Mouse (Mus musculus) heart, postnatal 36 days (tissue): Measurements from ENCODE around the gene Srrm2. TPM values are rescaled to one million over a fixed set of nuclear protein-coding genes. Genes with fewer than 3 reads are reported as not detected.
A peak's percentile ranks its signal among the peaks of the same experiment; 100 is the strongest.

Experiments
- DNase-seq, 2 experiments: peaks; one replicate each; pipeline ENCODE4 v3.0.0; 2021 to 2022
- intact Hi-C: fragments of 180-260 bp; cut with DNase I; formaldehyde crosslinking; loops from one replicate; pipeline ENCODE4 v1.15.1; 2025
- total RNA-seq, 2 experiments: library from RNA; stranded (reverse); gene quantifications; 2 replicates each; pipeline ENCODE4 v1.2.3; 2021

Gene Srrm2
- total RNA-seq, 2 experiments from 2014 or later = 154 to 159 TPM

GRCm38 (mm10) chr17:23801627-23802026 is 11.3 kb downstream of the Srrm2 start:
- intact Hi-C loops = no loop called here

GRCm38 (mm10) chr17:23802746-23803365 is 12.5 kb downstream of the Srrm2 start:
- intact Hi-C loops = no loop called here
- peak; percentile 94 to 95 for DNase-seq

More at GRCm38 (mm10) chr17:23801627-23802026, 11.3 kb downstream of the Srrm2 start:
- DNase-seq = no peak

- peak in 1 of 2 experiments; percentile 69 for DNase-seq
These were observed 13.2 kb downstream of the Srrm2 start for GRCm38 (mm10) chr17:23803366-23804041.

GRCm38 (mm10) chr17:23804426-23805085 is 14.2 kb downstream of the Srrm2 start:
- intact Hi-C loops = loop anchor here (1.0 to 5.0 kb wide), 2 partner anchors 25 to 52 kb away; partner anchors contain the start of gene Elob

More at GRCm38 (mm10) chr17:23803366-23804041, 13.2 kb downstream of the Srrm2 start:
- intact Hi-C loops = loop anchor here (1.0 kb wide), 1 partner anchor 26 kb away; the partner anchor contains the start of gene Elob

GRCm38 (mm10) chr17:23806867-23807266 is 16.5 kb downstream of the Srrm2 start:
- DNase-seq = peak in 1 of 2 experiments; percentile 41
- intact Hi-C loops = loop anchor here (2.0 to 5.0 kb wide), 2 partner anchors 16 to 55 kb away; no protein-coding TSS in a partner anchor

More at GRCm38 (mm10) chr17:23804426-23805085, 14.2 kb downstream of the Srrm2 start:
- DNase-seq = no peak

- intact Hi-C loops = loop anchor here (2.0 to 5.0 kb wide), 2 partner anchors 15 to 56 kb away; no protein-coding TSS in a partner anchor
- no peak for DNase-seq
These were observed 17.6 kb downstream of the Srrm2 start for GRCm38 (mm10) chr17:23807918-23808317.

GRCm38 (mm10) chr17:23815641-23816040 is 25.3 kb downstream of the Srrm2 start:
- intact Hi-C loops = no loop called here
- DNase-seq = no peak

- intact Hi-C loops = no loop called here
- DNase-seq = no peak
These were observed 28.2 kb downstream of the Srrm2 start for GRCm38 (mm10) chr17:23818579-23818978.

GRCm38 (mm10) chr17:23819235-23819634 is 28.9 kb downstream of the Srrm2 start:
- intact Hi-C loops = no loop called here
- no peak for DNase-seq

GRCm38 (mm10) chr17:23820731-23821130 is 30.4 kb downstream of the Srrm2 start:
- no peak for DNase-seq
- intact Hi-C loops = no loop called here

GRCm38 (mm10) chr17:23822094-23822493 is 31.8 kb downstream of the Srrm2 start:
- intact Hi-C loops = loop anchor here (2.0 kb wide), 1 partner anchor 15 kb away; no protein-coding TSS in a partner anchor
- DNase-seq = no peak

GRCm38 (mm10) chr17:23823018-23823417 is 32.7 kb downstream of the Srrm2 start:
- intact Hi-C loops = loop anchor here (2.0 kb wide), 1 partner anchor 16 kb away; no protein-coding TSS in a partner anchor
- DNase-seq = no peak

GRCm38 (mm10) chr17:23823614-23824013 is 33.3 kb downstream of the Srrm2 start:
- no peak for DNase-seq
- intact Hi-C loops = loop anchor here (2.0 kb wide), 1 partner anchor 17 kb away; no protein-coding TSS in a partner anchor

- intact Hi-C loops = loop anchor here (5.0 kb wide), 2 partner anchors 33 to 78 kb away; partner anchors contain the start of genes Kremen2 and Srrm2
These were observed 35.3 kb downstream of the Srrm2 start for GRCm38 (mm10) chr17:23825591-23825990.

GRCm38 (mm10) chr17:23828271-23829001 is 38.1 kb downstream of the Srrm2 start:
- intact Hi-C loops = loop anchor here (1.0 to 5.0 kb wide), 4 partner anchors 24 to 81 kb away; partner anchors contain the start of genes Flywch1, Kremen2 and Srrm2
- DNase-seq = peak in 1 of 2 experiments; percentile 50

More at GRCm38 (mm10) chr17:23825591-23825990, 35.3 kb downstream of the Srrm2 start:
- DNase-seq = no peak

- DNase-seq = peak; percentile 83 to 88
These were observed 38.8 kb downstream of the Srrm2 start, which contains the start of gene Elob for GRCm38 (mm10) chr17:23829064-23829619. Gene Elob (minus strand): TSS chr17:23829136.

GRCm38 (mm10) chr17:23831201-23831600 is 40.9 kb downstream of the Srrm2 start:
- intact Hi-C loops = no loop called here
- no peak for DNase-seq

More at GRCm38 (mm10) chr17:23829064-23829619, 38.8 kb downstream of the Srrm2 start, which contains the start of gene Elob:
- intact Hi-C loops = loop anchor here (1.0 to 5.0 kb wide), 4 partner anchors 25 to 82 kb away; partner anchors contain the start of genes Flywch1, Kremen2 and Srrm2

GRCm38 (mm10) chr17:23836006-23836575 is 45.8 kb downstream of the Srrm2 start, which contains the start of gene Prss33:
Gene Prss33 (minus strand): TSS chr17:23836056.
- intact Hi-C loops = no loop called here
- no peak for DNase-seq

GRCm38 (mm10) chr17:23841145-23841544 is 50.8 kb downstream of the Srrm2 start:
- intact Hi-C loops = no loop called here
- DNase-seq = peak; percentile 51 to 64
